Mouse (Mus musculus): Measurements from ENCODE around the gene Lsm3. TPM values are rescaled to one million over a fixed set of nuclear protein-coding genes. Genes with fewer than 3 reads are reported as not detected.

Lsm3 gene
- polyA plus RNA-seq, 1 experiment from 2014 or later: 139 TPM

- Histone ChIP-seq H3K4me1 (ENCODE audit: control insufficient read depth, insufficient read depth, low read depth, low read length) (no peaks in the 10 kb centered on the region), H3K9ac (ENCODE audit: low read depth, low read length) (no peak overlapping the region), H3K9me3 (ENCODE audit: control insufficient read depth, low read length) (no peaks in the 10 kb centered on the region), H3K27ac (ENCODE audit: low read depth, low read length) (no peak overlapping the region), H3K27me3 (replicated peaks; ENCODE audit: control insufficient read depth, insufficient read depth, low read length) (no peaks in the 10 kb centered on the region), H3K4me3 (ENCODE audit: low read length) (no peak overlapping the region), H3K4me2 (ENCODE audit: low read length) (no peak overlapping the region), H3K36me3 (ENCODE audit: control insufficient read depth, insufficient read depth, low read length) (no peaks in the 10 kb centered on the region)
- ATAC-seq: no peak
- 63% methylated on average over 4 of the region's 4 CpGs for WGBS
These were observed 43.6 kb downstream of the Lsm3 start for GRCm38 (mm10) chr6:91559371-91559770.

GRCm38 (mm10) chr6:91560186-91560585, 44.5 kb downstream of the Lsm3 start:
- H3K4me3 ChIP-seq (ENCODE audit: low read length): no peak overlapping the region
- ATAC-seq: no peak
- H3K27me3 ChIP-seq (replicated peaks; ENCODE audit: control insufficient read depth, insufficient read depth, low read length): no peaks in the 10 kb centered on the region
- H3K36me3 ChIP-seq (ENCODE audit: control insufficient read depth, insufficient read depth, low read length): no peaks in the 10 kb centered on the region
- no peak overlapping the region for H3K9ac ChIP-seq (ENCODE audit: low read depth, low read length)
- no peak overlapping the region for H3K27ac ChIP-seq (ENCODE audit: low read depth, low read length)
- WGBS: 98% methylated on average over 3 of the region's 3 CpGs
- H3K4me1 ChIP-seq (ENCODE audit: control insufficient read depth, insufficient read depth, low read depth, low read length): no peaks in the 10 kb centered on the region
- no peak overlapping the region for H3K4me2 ChIP-seq (ENCODE audit: low read length)
- H3K9me3 ChIP-seq (ENCODE audit: control insufficient read depth, low read length): no peaks in the 10 kb centered on the region

GRCm38 (mm10) chr6:91563031-91563430, 47.3 kb downstream of the Lsm3 start:
- H3K9me3 ChIP-seq (ENCODE audit: control insufficient read depth, low read length): no peaks in the 10 kb centered on the region

GRCm38 (mm10) chr6:91566407-91566806, 50.7 kb downstream of the Lsm3 start:
- no peaks in the 10 kb centered on the region for H3K36me3 ChIP-seq (ENCODE audit: control insufficient read depth, insufficient read depth, low read length)
- no peak overlapping the region for H3K9ac ChIP-seq (ENCODE audit: low read depth, low read length)
- H3K4me2 ChIP-seq (ENCODE audit: low read length): no peak overlapping the region
- ATAC-seq: no peak
- no peak overlapping the region for H3K27ac ChIP-seq (ENCODE audit: low read depth, low read length)
- no peaks in the 10 kb centered on the region for H3K9me3 ChIP-seq (ENCODE audit: control insufficient read depth, low read length)
- no peak overlapping the region for H3K4me3 ChIP-seq (ENCODE audit: low read length)
- no peaks in the 10 kb centered on the region for H3K4me1 ChIP-seq (ENCODE audit: control insufficient read depth, insufficient read depth, low read depth, low read length)
- no peaks in the 10 kb centered on the region for H3K27me3 ChIP-seq (replicated peaks; ENCODE audit: control insufficient read depth, insufficient read depth, low read length)
- 79% methylated on average over 9 of the region's 9 CpGs for WGBS

More at GRCm38 (mm10) chr6:91563031-91563430, 47.3 kb downstream of the Lsm3 start:
- Histone ChIP-seq H3K27me3 (replicated peaks; ENCODE audit: control insufficient read depth, insufficient read depth, low read length) (no peaks in the 10 kb centered on the region), H3K4me1 (ENCODE audit: control insufficient read depth, insufficient read depth, low read depth, low read length) (no peaks in the 10 kb centered on the region), H3K4me2 (ENCODE audit: low read length) (no peak overlapping the region), H3K36me3 (ENCODE audit: control insufficient read depth, insufficient read depth, low read length) (no peaks in the 10 kb centered on the region), H3K9ac (ENCODE audit: low read depth, low read length) (no peak overlapping the region), H3K4me3 (ENCODE audit: low read length) (no peak overlapping the region), H3K27ac (ENCODE audit: low read depth, low read length) (no peak overlapping the region)
- no peak for ATAC-seq
- WGBS: 81% methylated on average over 3 of the region's 3 CpGs

Other genes with a start within 250 kb of the Lsm3 start
- 7.9 and 11.2 TPM in 2 replicates for gene Wnt7a, start 104.6 kb upstream of the Lsm3 start, polyA plus RNA-seq (2015; fragmentation: Nextera tagmentation; extraction: Ambion mirVana)
- gene Chchd4, start 42.4 kb upstream of the Lsm3 start, polyA plus RNA-seq (2015; fragmentation: Nextera tagmentation; extraction: Ambion mirVana): 39.1 and 40.8 TPM in 2 replicates
- 49.8 and 57.0 TPM in 2 replicates for gene Tmem43, start 42.2 kb upstream of the Lsm3 start, polyA plus RNA-seq (2015; fragmentation: Nextera tagmentation; extraction: Ambion mirVana)
- 15.8 and 17.0 TPM in 2 replicates for gene Xpc, start within 50 bp of the Lsm3 start, polyA plus RNA-seq (2015; fragmentation: Nextera tagmentation; extraction: Ambion mirVana)
- 108 TPM in 2 replicates for gene Slc6a6, start 168.1 kb downstream of the Lsm3 start, polyA plus RNA-seq (2015; fragmentation: Nextera tagmentation; extraction: Ambion mirVana)